Mouse (Mus musculus): ENCODE data around the gene Dimt1. TPM values are rescaled to one million over a fixed set of nuclear protein-coding genes. Genes with fewer than 3 reads are reported as not detected.
"Not testable (repeated sequence)": the region's sequence is repeated elsewhere in the genome, so short reads cannot be mapped to it uniquely, and the experiment has no call there.

Gene Dimt1
- total and polyA plus RNA-seq, 3 experiments: 4.6 to 15.4 (median 12.6) TPM

DNA sequence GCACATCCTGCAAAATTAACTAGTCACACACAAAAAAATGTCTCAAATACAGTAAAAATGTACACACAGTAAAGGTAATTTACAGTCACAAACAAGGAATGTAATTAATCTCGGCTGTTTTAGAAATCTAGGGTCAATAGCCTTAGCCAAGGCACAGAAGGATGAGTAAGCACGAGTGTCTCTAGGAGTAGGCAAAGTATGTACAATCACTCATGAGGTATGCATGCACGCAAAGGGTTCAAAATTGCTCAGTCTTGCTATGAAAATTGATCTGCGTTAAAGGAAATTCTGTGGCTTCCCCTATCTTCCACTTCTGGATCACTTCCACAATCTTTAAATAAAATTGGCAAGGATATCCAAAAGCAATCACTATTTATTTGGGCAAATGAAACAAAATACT lies 14.6 kb downstream of the Dimt1 start:
- DNase-seq: no peak

DNA sequence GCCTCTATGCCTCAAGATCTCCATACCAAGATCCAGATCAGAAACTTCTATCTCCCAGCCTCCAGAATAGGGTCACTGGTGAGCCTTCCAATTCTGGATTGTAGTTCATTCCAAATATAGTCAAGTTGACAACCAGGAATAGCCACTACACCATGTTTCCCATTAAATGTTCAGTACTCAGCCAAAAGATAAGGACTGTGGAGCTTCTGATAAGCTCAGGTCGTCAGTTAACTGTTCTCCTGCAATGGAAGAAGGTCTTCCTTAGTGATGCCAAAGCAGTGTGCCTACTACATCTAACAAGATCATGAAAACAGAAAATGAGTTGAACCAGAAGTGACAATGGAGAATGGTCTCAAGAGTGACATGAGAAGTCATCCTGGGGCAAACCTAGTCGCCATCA lies 50.0 kb downstream of the Dimt1 start:
- DNase-seq: no peak

DNA sequence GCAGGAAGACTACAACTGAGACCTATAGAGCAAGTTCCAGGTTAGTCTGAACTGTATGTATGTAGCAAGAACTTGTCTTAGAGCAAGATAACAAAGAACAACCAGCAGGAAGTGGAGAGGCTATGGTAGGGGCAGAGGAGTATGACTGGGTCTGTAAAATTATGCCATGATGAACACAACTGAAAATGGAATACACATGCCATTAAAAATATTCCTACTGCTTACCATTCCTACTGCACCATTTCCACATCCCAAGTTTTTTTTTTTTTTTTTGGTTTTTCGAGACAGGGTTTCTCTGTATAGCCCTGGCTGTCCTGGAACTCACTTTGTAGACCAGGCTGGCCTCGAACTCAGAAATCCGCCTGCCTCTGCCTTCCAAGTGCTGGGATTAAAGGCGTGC lies 50.6 kb downstream of the Dimt1 start:
- not testable (repeated sequence) for DNase-seq

DNA sequence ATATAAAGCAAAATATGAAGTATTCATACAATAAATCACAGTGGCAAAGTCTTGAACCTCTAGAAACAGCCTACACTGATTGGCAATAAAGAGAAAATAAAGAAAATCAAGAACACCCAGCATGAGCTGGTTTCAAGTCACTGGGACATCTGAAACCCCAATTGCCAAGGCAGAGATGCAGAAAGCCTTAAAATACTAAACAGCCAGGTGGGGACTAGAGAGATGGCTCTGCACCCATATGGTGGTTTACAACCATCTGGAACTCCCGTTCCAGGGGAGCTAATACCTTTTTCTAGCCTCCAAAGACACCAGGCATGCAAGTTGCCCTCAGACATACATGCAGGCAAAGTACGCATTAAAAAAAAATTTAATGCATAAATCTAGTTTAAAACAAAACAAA lies 51.1 kb downstream of the Dimt1 start:
- no peak for DNase-seq

DNA sequence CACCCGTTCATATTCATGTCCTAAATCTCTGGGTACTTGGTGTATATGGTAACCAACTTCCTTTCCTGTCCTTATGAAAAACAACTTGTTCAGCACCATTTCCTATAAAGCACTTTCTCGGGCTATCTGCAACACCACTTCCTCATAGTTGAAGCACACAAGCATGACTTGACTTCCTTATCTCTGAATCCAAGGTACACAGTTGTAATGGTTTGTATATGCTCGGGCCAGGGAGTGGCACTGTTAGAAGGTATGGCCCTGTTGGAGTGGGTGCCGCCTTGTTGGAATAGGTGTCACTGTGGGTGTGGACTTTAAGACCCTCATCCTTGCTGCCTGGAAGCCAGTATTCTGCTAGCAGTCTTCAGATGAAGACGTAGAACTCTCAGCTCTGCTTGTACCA lies 51.7 kb downstream of the Dimt1 start:
- no peak for DNase-seq

DNA sequence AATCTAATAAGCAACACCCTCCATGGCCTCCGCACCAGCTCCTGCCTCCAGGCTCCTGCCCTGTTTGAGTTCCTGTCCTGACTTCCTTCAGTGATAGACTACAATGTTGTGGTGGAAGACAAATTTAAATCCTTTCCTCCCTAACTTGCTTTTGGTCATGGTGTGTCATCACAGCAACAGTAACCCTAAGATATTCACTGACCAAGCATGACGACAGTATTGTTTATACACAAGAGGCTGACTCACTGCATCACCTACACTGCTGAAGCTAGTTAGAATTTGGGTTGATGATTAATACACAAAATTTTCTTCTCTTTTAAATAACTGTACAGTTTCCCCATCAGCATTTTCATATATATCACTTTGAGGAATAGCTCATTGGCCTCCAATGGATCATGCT lies 56.3 kb downstream of the Dimt1 start:
- no peak for DNase-seq

DNA sequence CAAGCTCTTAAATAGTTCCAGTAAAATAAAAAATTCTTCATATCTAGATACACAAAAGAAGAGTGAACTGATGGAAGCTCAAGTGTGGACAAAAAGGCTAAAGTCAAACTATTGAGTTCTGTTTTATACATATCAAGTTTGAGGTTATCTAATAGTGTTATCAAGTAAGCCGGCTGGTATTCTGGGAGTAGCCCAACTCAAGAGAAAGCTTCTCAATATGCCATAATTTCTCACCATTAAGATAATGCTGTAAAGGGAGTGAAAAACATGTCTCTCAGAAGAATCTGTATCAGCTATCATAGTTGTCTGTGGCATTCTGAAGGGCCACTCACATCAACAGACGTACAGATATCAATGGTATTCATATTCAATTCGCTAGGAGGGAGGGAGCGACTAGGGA lies 61.2 kb downstream of the Dimt1 start:
- DNase-seq: no peak

Other genes starting within 250 kb of the Dimt1 start
- 10 to 100 TPM; 33.3 to 42.1 TPM for gene Ipo11, start 10.2 kb upstream of the Dimt1 start, total RNA-seq (2021)
- gene Ipo11, start 10.2 kb upstream of the Dimt1 start, polyA plus RNA-seq (2012; rRNA removed): 13.6 and 16.7 TPM in 2 replicates
- gene Kif2a, start 75.0 kb downstream of the Dimt1 start, total RNA-seq (2021): 10 to 100 TPM; 48.5 to 68.8 TPM
- 0.15 and 0.17 TPM in 2 replicates for gene Kif2a, start 75.0 kb downstream of the Dimt1 start, polyA plus RNA-seq (2012; rRNA removed)